Mouse (Mus musculus): ENCODE data around the gene Sipa1l1. TPM values are rescaled to one million over a fixed set of nuclear protein-coding genes. Genes with fewer than 3 reads are reported as not detected.

The Sipa1l1 gene
- polyA plus RNA-seq, 1 experiment from 2014 or later, result 37.2 TPM

- Histone ChIP-seq H3K9ac (ENCODE audit: low read depth, low read length) (no peak overlapping the region), H3K36me3 (ENCODE audit: control insufficient read depth, insufficient read depth, low read length) (no peaks in the 10 kb centered on the region), H3K9me3 (replicated peaks; ENCODE audit: control insufficient read depth, low read length) (no peaks in the 10 kb centered on the region), H3K27ac (ENCODE audit: low read depth, low read length) (no peak overlapping the region), H3K4me2 (no peak overlapping the region), H3K4me1 (ENCODE audit: control insufficient read depth, insufficient read depth, low read length) (peaks cover 25% of the 10 kb centered on the region), H3K4me3 (ENCODE audit: low read depth, low read length) (no peak overlapping the region), H3K27me3 (ENCODE audit: control insufficient read depth, insufficient read depth, low read length) (no peaks in the 10 kb centered on the region)
- WGBS (ENCODE audit: insufficient replicate concordance), result 100% methylated on average over 1 of the region's 1 CpGs
- ATAC-seq (replicated peaks; ENCODE audit: insufficient number of reproducible peaks, low FRiP score, low TSS enrichment), result no peak
Observed at GRCm38 (mm10) chr12:82328112-82328511, 159.0 kb downstream of the Sipa1l1 start.

- no peaks in the 10 kb centered on the region for H3K9me3 ChIP-seq (replicated peaks; ENCODE audit: control insufficient read depth, low read length)
- ATAC-seq (replicated peaks; ENCODE audit: insufficient number of reproducible peaks, low FRiP score, low TSS enrichment), result no peak
- H3K9ac ChIP-seq (ENCODE audit: low read depth, low read length), result no peak overlapping the region
- H3K27ac ChIP-seq (ENCODE audit: low read depth, low read length), result no peak overlapping the region
- peaks cover 37% of the 10 kb centered on the region for H3K4me1 ChIP-seq (ENCODE audit: control insufficient read depth, insufficient read depth, low read length)
- no peaks in the 10 kb centered on the region for H3K36me3 ChIP-seq (ENCODE audit: control insufficient read depth, insufficient read depth, low read length)
- no peak overlapping the region for H3K4me2 ChIP-seq
- WGBS (ENCODE audit: insufficient replicate concordance), result 80% methylated on average over 12 of the region's 12 CpGs
- no peak overlapping the region for H3K4me3 ChIP-seq (ENCODE audit: low read depth, low read length)
- H3K27me3 ChIP-seq (ENCODE audit: control insufficient read depth, insufficient read depth, low read length), result no peaks in the 10 kb centered on the region
Observed at GRCm38 (mm10) chr12:82332836-82333614, 163.9 kb downstream of the Sipa1l1 start.

- Histone ChIP-seq H3K4me1 (ENCODE audit: control insufficient read depth, insufficient read depth, low read length) (peaks cover 37% of the 10 kb centered on the region), H3K9ac (ENCODE audit: low read depth, low read length) (no peak overlapping the region), H3K36me3 (ENCODE audit: control insufficient read depth, insufficient read depth, low read length) (no peaks in the 10 kb centered on the region), H3K4me3 (ENCODE audit: low read depth, low read length) (no peak overlapping the region), H3K27me3 (ENCODE audit: control insufficient read depth, insufficient read depth, low read length) (no peaks in the 10 kb centered on the region), H3K9me3 (replicated peaks; ENCODE audit: control insufficient read depth, low read length) (no peaks in the 10 kb centered on the region), H3K27ac (ENCODE audit: low read depth, low read length) (no peak overlapping the region; the same call in 1 of the 2 replicates), H3K4me2 (no peak overlapping the region)
- no peak for ATAC-seq (replicated peaks; ENCODE audit: insufficient number of reproducible peaks, low FRiP score, low TSS enrichment)
- 68% methylated on average over 5 of the region's 5 CpGs for WGBS (ENCODE audit: insufficient replicate concordance)
Observed at GRCm38 (mm10) chr12:82333999-82334398, 164.9 kb downstream of the Sipa1l1 start.

GRCm38 (mm10) chr12:82334550-82334949 is 165.4 kb downstream of the Sipa1l1 start:
- H3K4me1 ChIP-seq (ENCODE audit: control insufficient read depth, insufficient read depth, low read length), result peaks cover 39% of the 10 kb centered on the region
- 62% methylated on average over 4 of the region's 4 CpGs for WGBS (ENCODE audit: insufficient replicate concordance)
- no peak overlapping the region for H3K27ac ChIP-seq (ENCODE audit: low read depth, low read length)

GRCm38 (mm10) chr12:82335095-82335494 is 166.0 kb downstream of the Sipa1l1 start:
- ATAC-seq (replicated peaks; ENCODE audit: insufficient number of reproducible peaks, low FRiP score, low TSS enrichment), result no peak
- H3K4me2 ChIP-seq, result no peak overlapping the region
- 9% methylated on average over 1 of the region's 1 CpGs for WGBS (ENCODE audit: insufficient replicate concordance)
- H3K4me1 ChIP-seq (ENCODE audit: control insufficient read depth, insufficient read depth, low read length), result peaks cover 45% of the 10 kb centered on the region
- H3K9ac ChIP-seq (ENCODE audit: low read depth, low read length), result peak overlapping the region; percentile 40; the same call in 1 of the 2 replicates
- H3K27ac ChIP-seq (ENCODE audit: low read depth, low read length), result no peak overlapping the region
- H3K36me3 ChIP-seq (ENCODE audit: control insufficient read depth, insufficient read depth, low read length), result no peaks in the 10 kb centered on the region
- no peaks in the 10 kb centered on the region for H3K27me3 ChIP-seq (ENCODE audit: control insufficient read depth, insufficient read depth, low read length)
- no peaks in the 10 kb centered on the region for H3K9me3 ChIP-seq (replicated peaks; ENCODE audit: control insufficient read depth, low read length)
- no peak overlapping the region for H3K4me3 ChIP-seq (ENCODE audit: low read depth, low read length)

More at GRCm38 (mm10) chr12:82334550-82334949, 165.4 kb downstream of the Sipa1l1 start:
- H3K9me3 ChIP-seq (replicated peaks; ENCODE audit: control insufficient read depth, low read length), result no peaks in the 10 kb centered on the region
- no peak overlapping the region for H3K4me2 ChIP-seq
- H3K27me3 ChIP-seq (ENCODE audit: control insufficient read depth, insufficient read depth, low read length), result no peaks in the 10 kb centered on the region
- H3K4me3 ChIP-seq (ENCODE audit: low read depth, low read length), result no peak overlapping the region
- H3K36me3 ChIP-seq (ENCODE audit: control insufficient read depth, insufficient read depth, low read length), result no peaks in the 10 kb centered on the region
- ATAC-seq (replicated peaks; ENCODE audit: insufficient number of reproducible peaks, low FRiP score, low TSS enrichment), result no peak
- no peak overlapping the region for H3K9ac ChIP-seq (ENCODE audit: low read depth, low read length)

GRCm38 (mm10) chr12:82338550-82338949 is 169.4 kb downstream of the Sipa1l1 start:
- 83% methylated on average over 4 of the region's 4 CpGs for WGBS (ENCODE audit: insufficient replicate concordance)
- no peak for ATAC-seq (replicated peaks; ENCODE audit: insufficient number of reproducible peaks, low FRiP score, low TSS enrichment)
- 0 out of 2 replicates have a peak overlapping the region, but pooled peaks have one; percentile 11 for H3K27ac ChIP-seq (ENCODE audit: low read depth, low read length)
- no peak overlapping the region for H3K9ac ChIP-seq (ENCODE audit: low read depth, low read length)
- no peak overlapping the region for H3K4me3 ChIP-seq (ENCODE audit: low read depth, low read length)
- H3K9me3 ChIP-seq (replicated peaks; ENCODE audit: control insufficient read depth, low read length), result no peaks in the 10 kb centered on the region
- no peaks in the 10 kb centered on the region for H3K27me3 ChIP-seq (ENCODE audit: control insufficient read depth, insufficient read depth, low read length)
- no peak overlapping the region for H3K4me2 ChIP-seq
- peaks cover 31% of the 10 kb centered on the region for H3K4me1 ChIP-seq (ENCODE audit: control insufficient read depth, insufficient read depth, low read length)
- H3K36me3 ChIP-seq (ENCODE audit: control insufficient read depth, insufficient read depth, low read length), result peaks cover 3% of the 10 kb centered on the region

GRCm38 (mm10) chr12:82339221-82339861 is 170.2 kb downstream of the Sipa1l1 start:
- peaks cover 28% of the 10 kb centered on the region for H3K4me1 ChIP-seq (ENCODE audit: control insufficient read depth, insufficient read depth, low read length)
- H3K9me3 ChIP-seq (replicated peaks; ENCODE audit: control insufficient read depth, low read length), result no peaks in the 10 kb centered on the region
- H3K9ac ChIP-seq (ENCODE audit: low read depth, low read length), result peak overlapping the region; percentile 17; the same call in 1 of the 2 replicates
- peak overlapping the region; percentile 11; the same call in 1 of the 2 replicates for H3K27ac ChIP-seq (ENCODE audit: low read depth, low read length)
- peak overlapping the region; percentile 60 for H3K4me2 ChIP-seq
- peaks cover 3% of the 10 kb centered on the region for H3K36me3 ChIP-seq (ENCODE audit: control insufficient read depth, insufficient read depth, low read length)
- 19% methylated on average over 18 of the region's 18 CpGs for WGBS (ENCODE audit: insufficient replicate concordance)
- no peaks in the 10 kb centered on the region for H3K27me3 ChIP-seq (ENCODE audit: control insufficient read depth, insufficient read depth, low read length)
- H3K4me3 ChIP-seq (ENCODE audit: low read depth, low read length), result peak overlapping the region; percentile 26
- no peak for ATAC-seq (replicated peaks; ENCODE audit: insufficient number of reproducible peaks, low FRiP score, low TSS enrichment)

- 72% methylated on average over 6 of the region's 6 CpGs for WGBS (ENCODE audit: insufficient replicate concordance)
- no peak overlapping the region for H3K4me2 ChIP-seq
- H3K36me3 ChIP-seq (ENCODE audit: control insufficient read depth, insufficient read depth, low read length), result peaks cover 3% of the 10 kb centered on the region
- no peak for ATAC-seq (replicated peaks; ENCODE audit: insufficient number of reproducible peaks, low FRiP score, low TSS enrichment)
- H3K27ac ChIP-seq (ENCODE audit: low read depth, low read length), result no peak overlapping the region
- H3K27me3 ChIP-seq (ENCODE audit: control insufficient read depth, insufficient read depth, low read length), result no peaks in the 10 kb centered on the region
- no peak overlapping the region for H3K9ac ChIP-seq (ENCODE audit: low read depth, low read length)
- no peak overlapping the region for H3K4me3 ChIP-seq (ENCODE audit: low read depth, low read length)
- peaks cover 17% of the 10 kb centered on the region for H3K4me1 ChIP-seq (ENCODE audit: control insufficient read depth, insufficient read depth, low read length)
- no peaks in the 10 kb centered on the region for H3K9me3 ChIP-seq (replicated peaks; ENCODE audit: control insufficient read depth, low read length)
Observed at GRCm38 (mm10) chr12:82340196-82340918, 171.2 kb downstream of the Sipa1l1 start.
